Mouse (Mus musculus) G1E (cell line): ENCODE data around the gene Nos1ap.

ENCODE experiments used
- CTCF ChIP-seq: IDR thresholded peaks from 2 replicates; pipeline ENCODE4 v1.5.1; 2012; ENCODE audit warnings: low read depth, low read length, inconsistent platforms, mixed read lengths
- GATA2 ChIP-seq: IDR thresholded peaks from 2 replicates; pipeline ENCODE4 v1.6.1; 2012; ENCODE audit warnings: low read depth, low read length, inconsistent platforms, borderline replicate concordance
- POLR2AphosphoS5 ChIP-seq: IDR thresholded peaks from 2 replicates; pipeline ENCODE4 v1.6.1; 2012; ENCODE audit warnings: low read depth, low read length, inconsistent platforms; ENCODE audit not compliant: insufficient replicate concordance
- TAL1 ChIP-seq: conservative IDR thresholded peaks from 2 replicates; pipeline ENCODE4 v1.6.1; 2012; ENCODE audit warnings: low read depth, low read length, inconsistent platforms, mixed read lengths

GRCm38 (mm10) chr1:170416206-170416605 is 173.5 kb downstream of the Nos1ap start:
- no peak for TF ChIP-seq CTCF
- TF ChIP-seq POLR2AphosphoS5, result no peak
- no peak for TF ChIP-seq TAL1
- TF ChIP-seq GATA2, result no peak
